Mouse (Mus musculus): ENCODE measurements around the gene Olfr191. TPM values are rescaled to one million over a fixed set of nuclear protein-coding genes. Genes with fewer than 3 reads are reported as not detected.

Olfr191 gene
- polyA plus RNA-seq, 1 experiment, result not detected

DNA sequence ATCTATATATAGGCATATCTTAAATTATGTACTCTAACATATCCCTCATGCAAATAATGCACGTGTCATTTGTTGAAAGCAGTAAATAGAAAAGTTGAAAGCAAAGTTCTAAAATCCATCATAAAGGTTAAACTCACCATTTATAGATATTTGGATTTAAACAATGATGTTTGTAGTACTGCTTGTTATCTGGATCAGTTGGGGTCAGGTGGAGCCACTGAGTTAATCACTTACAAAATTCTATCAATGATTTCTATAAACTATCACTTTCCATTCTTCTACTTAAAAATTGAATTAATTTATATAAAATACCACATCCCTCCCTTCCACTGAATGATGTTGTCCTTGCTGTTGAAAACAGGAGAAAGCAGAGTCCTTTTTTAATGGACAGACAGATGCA, 40.8 kb downstream of the Olfr191 start:
- Histone ChIP-seq H3K4me3 (ENCODE audit: insufficient read depth, low read length) (no peak overlapping the region), H3K4me1 (ENCODE audit: control insufficient read depth, insufficient read depth, low read length) (no peaks in the 10 kb centered on the region), H3K27ac (ENCODE audit: insufficient read depth, low read length) (no peak overlapping the region)
- TF ChIP-seq POLR2A (IDR thresholded peaks at IDR 0.05; ENCODE audit: extremely low read depth, insufficient read depth, low read length) (no peak), CTCF (IDR thresholded peaks at IDR 0.05; ENCODE audit: extremely low read depth, insufficient read depth, low read length) (no peak)

DNA sequence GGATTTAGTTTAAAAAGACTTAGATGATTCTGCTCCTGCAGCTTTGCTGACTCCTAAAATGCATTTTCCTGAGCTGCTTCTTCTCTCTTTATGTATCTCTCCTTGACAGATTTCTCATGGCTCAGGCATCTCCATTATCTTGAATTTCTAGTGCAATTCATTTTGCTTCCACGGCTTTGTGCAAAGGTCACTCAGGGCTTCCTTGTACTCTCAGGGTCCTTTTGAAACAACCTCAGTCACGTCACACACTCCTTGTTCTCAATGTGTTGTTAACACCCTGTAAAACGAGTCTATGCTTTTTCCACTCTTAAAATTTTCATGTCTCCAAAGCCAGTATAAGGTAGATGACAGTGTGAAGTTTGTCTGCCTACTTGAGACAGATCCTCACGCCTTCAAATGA, 42.0 kb downstream of the Olfr191 start:
- no peaks in the 10 kb centered on the region for H3K4me1 ChIP-seq (ENCODE audit: control insufficient read depth, insufficient read depth, low read length)
- TF ChIP-seq CTCF (IDR thresholded peaks at IDR 0.05; ENCODE audit: extremely low read depth, insufficient read depth, low read length), result no peak
- no peak for TF ChIP-seq POLR2A (IDR thresholded peaks at IDR 0.05; ENCODE audit: extremely low read depth, insufficient read depth, low read length)

DNA sequence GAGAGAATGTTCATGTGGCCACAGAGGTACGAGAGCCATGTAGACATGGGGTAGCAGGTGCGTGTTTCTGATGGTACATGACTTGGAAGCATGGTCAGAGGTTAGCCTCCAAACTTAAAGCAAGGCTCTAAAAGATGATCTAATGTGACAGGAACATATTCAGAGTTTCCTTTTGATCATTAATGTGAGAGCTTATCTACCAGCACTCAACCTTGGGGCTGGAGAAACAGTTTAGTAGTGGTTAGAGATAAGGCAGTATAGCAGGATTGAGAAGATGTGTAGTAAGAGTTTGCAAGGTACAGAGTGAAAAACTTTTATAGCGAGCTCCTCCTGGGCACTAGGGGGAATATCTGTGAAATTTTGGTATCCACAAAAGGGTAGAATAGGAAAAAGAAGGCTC, 43.8 kb downstream of the Olfr191 start:
- Histone ChIP-seq H3K4me1 (ENCODE audit: control insufficient read depth, insufficient read depth, low read length) (no peaks in the 10 kb centered on the region), H3K4me3 (ENCODE audit: insufficient read depth, low read length) (no peak overlapping the region), H3K27ac (ENCODE audit: insufficient read depth, low read length) (no peak overlapping the region)
- no peak for TF ChIP-seq POLR2A (IDR thresholded peaks at IDR 0.05; ENCODE audit: extremely low read depth, insufficient read depth, low read length)
- TF ChIP-seq CTCF (IDR thresholded peaks at IDR 0.05; ENCODE audit: extremely low read depth, insufficient read depth, low read length), result no peak

More for the DNA sequence above, 42.0 kb downstream of the Olfr191 start:
- H3K27ac ChIP-seq (ENCODE audit: insufficient read depth, low read length), result no peak overlapping the region
- no peak overlapping the region for H3K4me3 ChIP-seq (ENCODE audit: insufficient read depth, low read length)

DNA sequence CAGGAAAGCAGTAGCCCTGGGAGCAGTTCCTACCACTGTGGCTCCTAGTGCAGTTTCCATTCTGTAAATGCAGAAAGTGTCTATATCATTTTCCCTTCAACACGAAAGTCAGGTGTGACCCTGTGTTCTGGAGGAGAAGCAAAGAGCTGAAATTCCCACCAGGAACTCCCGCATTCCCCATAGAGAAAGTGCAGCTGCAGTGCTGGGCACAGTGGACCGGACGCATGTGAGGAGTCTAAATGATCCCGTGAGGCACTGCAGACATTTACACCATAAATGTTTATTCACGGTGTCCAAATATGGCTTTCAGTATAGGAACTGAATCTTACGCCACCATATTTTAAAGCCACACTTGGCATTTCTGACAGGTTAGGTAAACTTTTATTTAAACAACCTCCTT, 49.9 kb downstream of the Olfr191 start, which contains the start of gene Olfr187:
TSS of gene Olfr187 (minus strand) at position 58 of the 400 bp plus-strand sequence.
- no peak within 1 kb of the TSS for H3K4me3 ChIP-seq (ENCODE audit: insufficient read depth, low read length)
- H3K4me1 ChIP-seq (ENCODE audit: control insufficient read depth, insufficient read depth, low read length), result no peaks in the 10 kb centered on the region
- H3K27ac ChIP-seq (ENCODE audit: insufficient read depth, low read length), result no peak within 1 kb of the TSS
- TF ChIP-seq POLR2A (IDR thresholded peaks at IDR 0.05; ENCODE audit: extremely low read depth, insufficient read depth, low read length) (no peak), CTCF (IDR thresholded peaks at IDR 0.05; ENCODE audit: extremely low read depth, insufficient read depth, low read length) (no peak)

Other genes starting within 250 kb of the Olfr191 start
- gene Olfr177, start 215.1 kb downstream of the Olfr191 start, polyA plus RNA-seq (2012; rRNA removed), result not detected in 2 replicates
- not detected in 2 replicates for gene Olfr178, start 197.8 kb downstream of the Olfr191 start, polyA plus RNA-seq (2012; rRNA removed)
- not detected in 2 replicates for gene Olfr181, start 161.1 kb downstream of the Olfr191 start, polyA plus RNA-seq (2012; rRNA removed)
- not detected in 2 replicates for gene Olfr180, start 160.4 kb downstream of the Olfr191 start, polyA plus RNA-seq (2012; rRNA removed)
- 0.06 TPM in 1 of 2 replicates, not detected in the other for gene Olfr183, start 94.5 kb downstream of the Olfr191 start, polyA plus RNA-seq (2012; rRNA removed)
- not detected in 2 replicates for gene Olfr186, start 59.5 kb downstream of the Olfr191 start, polyA plus RNA-seq (2012; rRNA removed)
- gene Olfr187, start 50.1 kb downstream of the Olfr191 start, polyA plus RNA-seq (2012; rRNA removed), result not detected in 2 replicates
- gene Olfr190, start 11.8 kb downstream of the Olfr191 start, polyA plus RNA-seq (2012; rRNA removed), result not detected in 2 replicates
- not detected in 2 replicates for gene Olfr193, start 22.1 kb upstream of the Olfr191 start, polyA plus RNA-seq (2012; rRNA removed)
- not detected in 2 replicates for gene Olfr194, start 31.2 kb upstream of the Olfr191 start, polyA plus RNA-seq (2012; rRNA removed)
- gene Olfr195, start 57.2 kb upstream of the Olfr191 start, polyA plus RNA-seq (2012; rRNA removed), result not detected in 2 replicates
- gene Olfr196, start 80.6 kb upstream of the Olfr191 start, polyA plus RNA-seq (2012; rRNA removed), result not detected in 2 replicates
- not detected in 2 replicates for gene Olfr198, start 113.7 kb upstream of the Olfr191 start, polyA plus RNA-seq (2012; rRNA removed)
- not detected in 2 replicates for gene Olfr199, start 129.9 kb upstream of the Olfr191 start, polyA plus RNA-seq (2012; rRNA removed)
- not detected in 2 replicates for gene Olfr201, start 182.8 kb upstream of the Olfr191 start, polyA plus RNA-seq (2012; rRNA removed)
- gene Olfr202, start 197.0 kb upstream of the Olfr191 start, polyA plus RNA-seq (2012; rRNA removed), result not detected in 2 replicates
- not detected in 2 replicates for gene Olfr203, start 209.1 kb upstream of the Olfr191 start, polyA plus RNA-seq (2012; rRNA removed)
- gene Olfr204, start 228.4 kb upstream of the Olfr191 start, polyA plus RNA-seq (2012; rRNA removed), result not detected in 2 replicates
- not detected in 2 replicates for gene Olfr205, start 241.3 kb upstream of the Olfr191 start, polyA plus RNA-seq (2012; rRNA removed)